Mouse (Mus musculus): Measurements from ENCODE around the gene Gm14862.
A peak's percentile ranks its signal among the peaks of the same experiment; 100 is the strongest.

The Gm14862 gene

GRCm38 (mm10) chrX:9272460-9273361, 16.0 kb upstream of the Gm14862 start, which contains the start of gene Xk:
TSS of gene Xk (plus strand) at chrX:9272756.
- Histone ChIP-seq H3K4me3 (replicated peaks; ENCODE audit: low read length) (peak within 1 kb of the TSS; percentile 79), H3K36me3 (ENCODE audit: insufficient read depth, low read length) (no peaks in the 10 kb centered on the region), H3K9me3 (ENCODE audit: low read length) (no peaks in the 10 kb centered on the region), H3K27me3 (ENCODE audit: insufficient read depth, low read length) (no peaks in the 10 kb centered on the region), H3K4me1 (replicated peaks; ENCODE audit: low read depth, low read length) (no peaks in the 10 kb centered on the region; the same call in 1 of the 2 replicates)
- TF ChIP-seq POU5F1 (IDR thresholded peaks at IDR 0.05; ENCODE audit: borderline replicate concordance, low read length) (no peak), CTCF (conservative IDR thresholded peaks at IDR 0.05; ENCODE audit: low read length) (no peak), NANOG (IDR thresholded peaks at IDR 0.05; ENCODE audit: borderline replicate concordance, low read length) (no peak)

DNA sequence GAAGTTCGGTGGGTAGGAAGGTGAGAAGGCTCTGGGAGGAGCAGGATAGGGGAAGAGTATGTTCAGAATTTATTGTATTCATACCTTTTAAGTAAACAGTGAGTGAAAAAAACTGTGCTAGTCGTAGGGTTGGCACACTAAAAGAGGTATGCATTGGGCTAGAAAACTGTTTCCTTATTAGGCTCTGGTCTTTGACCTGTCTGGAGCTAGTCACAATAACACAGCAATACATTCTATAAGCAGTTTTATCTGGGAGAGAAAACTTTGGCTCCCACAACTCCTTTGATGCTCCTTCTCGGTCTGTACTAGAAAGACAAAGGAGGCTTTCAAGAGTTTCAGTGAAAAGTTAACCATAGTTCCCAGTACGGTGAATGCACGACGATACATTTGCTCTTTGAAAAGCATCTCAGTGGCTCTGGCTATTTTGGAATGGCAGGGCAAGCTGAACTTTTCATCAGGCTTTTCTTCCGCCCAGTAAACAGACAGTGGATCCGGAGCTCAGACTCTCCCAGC, 15.3 kb upstream of the Gm14862 start:
- H3K27me3 ChIP-seq (ENCODE audit: insufficient read depth, low read length), result no peaks in the 10 kb centered on the region
- no peaks in the 10 kb centered on the region; the same call in 1 of the 2 replicates for H3K4me1 ChIP-seq (replicated peaks; ENCODE audit: low read depth, low read length)
- peak overlapping the region; percentile 66 for H3K4me3 ChIP-seq (replicated peaks; ENCODE audit: low read length)
- no peaks in the 10 kb centered on the region for H3K36me3 ChIP-seq (ENCODE audit: insufficient read depth, low read length)
- TF ChIP-seq CTCF (conservative IDR thresholded peaks at IDR 0.05; ENCODE audit: low read length) (no peak), POU5F1 (IDR thresholded peaks at IDR 0.05; ENCODE audit: borderline replicate concordance, low read length) (no peak), NANOG (IDR thresholded peaks at IDR 0.05; ENCODE audit: borderline replicate concordance, low read length) (no peak)
- H3K9me3 ChIP-seq (ENCODE audit: low read length), result no peaks in the 10 kb centered on the region

DNA sequence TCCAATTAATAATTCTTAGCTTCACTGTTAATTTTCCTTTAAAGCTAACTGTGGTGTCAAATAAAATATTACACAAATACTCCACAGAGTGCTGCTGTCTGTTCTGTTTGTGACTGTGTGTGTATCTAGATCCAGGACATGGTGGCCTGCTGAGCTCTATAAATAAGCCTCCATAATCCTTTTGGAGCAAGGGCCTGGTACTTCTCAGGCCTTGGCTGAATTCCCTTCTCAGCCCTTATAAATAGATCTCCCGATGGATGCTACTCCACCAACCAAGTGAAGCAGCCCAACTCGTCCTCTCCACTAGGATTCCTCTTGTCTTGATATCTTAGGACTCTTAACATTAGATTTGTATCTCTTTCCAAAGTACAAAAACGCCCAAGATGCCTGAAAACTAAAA, 14.4 kb upstream of the Gm14862 start:
- no peaks in the 10 kb centered on the region for H3K36me3 ChIP-seq (ENCODE audit: insufficient read depth, low read length)
- TF ChIP-seq POU5F1 (IDR thresholded peaks at IDR 0.05; ENCODE audit: borderline replicate concordance, low read length), result no peak
- TF ChIP-seq NANOG (IDR thresholded peaks at IDR 0.05; ENCODE audit: borderline replicate concordance, low read length), result no peak
- TF ChIP-seq CTCF (conservative IDR thresholded peaks at IDR 0.05; ENCODE audit: low read length), result no peak

DNA sequence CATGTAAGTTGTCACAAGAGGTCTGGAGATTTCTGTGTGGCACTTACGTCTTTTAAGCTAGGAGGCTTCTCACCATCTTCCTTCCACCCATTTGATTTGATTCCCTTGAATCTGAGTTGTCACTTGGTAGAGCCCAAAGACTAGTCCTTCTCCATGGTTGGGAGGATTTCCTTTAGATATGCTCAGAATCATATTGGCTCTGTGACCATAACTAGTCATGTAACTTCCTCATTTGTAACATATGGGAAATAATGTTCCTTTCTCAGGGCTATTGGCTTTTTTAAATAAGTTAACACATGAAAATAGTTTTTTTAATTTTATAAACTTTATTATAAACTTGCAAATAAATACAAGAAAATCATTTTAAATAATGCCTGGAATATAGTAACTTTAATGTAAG, 2.6 kb upstream of the Gm14862 start:
- TF ChIP-seq CTCF (conservative IDR thresholded peaks at IDR 0.05; ENCODE audit: low read length) (no peak), POU5F1 (IDR thresholded peaks at IDR 0.05; ENCODE audit: borderline replicate concordance, low read length) (no peak)
- H3K4me1 ChIP-seq (replicated peaks; ENCODE audit: low read depth, low read length), result peaks cover 12% of the 10 kb centered on the region
- H3K4me3 ChIP-seq (replicated peaks; ENCODE audit: low read length), result no peak overlapping the region
- H3K36me3 ChIP-seq (ENCODE audit: insufficient read depth, low read length), result no peaks in the 10 kb centered on the region
- no peaks in the 10 kb centered on the region for H3K9me3 ChIP-seq (ENCODE audit: low read length)
- H3K27me3 ChIP-seq (ENCODE audit: insufficient read depth, low read length), result no peaks in the 10 kb centered on the region

More for the DNA sequence above, 14.4 kb upstream of the Gm14862 start:
- Histone ChIP-seq H3K9me3 (ENCODE audit: low read length) (no peaks in the 10 kb centered on the region), H3K4me3 (replicated peaks; ENCODE audit: low read length) (no peak overlapping the region), H3K27me3 (ENCODE audit: insufficient read depth, low read length) (no peaks in the 10 kb centered on the region), H3K4me1 (replicated peaks; ENCODE audit: low read depth, low read length) (no peaks in the 10 kb centered on the region; the same call in 1 of the 2 replicates)

- Histone ChIP-seq H3K36me3 (ENCODE audit: insufficient read depth, low read length) (no peaks in the 10 kb centered on the region), H3K4me1 (replicated peaks; ENCODE audit: low read depth, low read length) (peaks cover 12% of the 10 kb centered on the region), H3K27me3 (ENCODE audit: insufficient read depth, low read length) (no peaks in the 10 kb centered on the region), H3K9me3 (ENCODE audit: low read length) (no peaks in the 10 kb centered on the region), H3K4me3 (replicated peaks; ENCODE audit: low read length) (no peak overlapping the region)
- TF ChIP-seq NANOG (IDR thresholded peaks at IDR 0.05; ENCODE audit: borderline replicate concordance, low read length), result no peak
- TF ChIP-seq CTCF (conservative IDR thresholded peaks at IDR 0.05; ENCODE audit: low read length), result no peak
- no peak for TF ChIP-seq POU5F1 (IDR thresholded peaks at IDR 0.05; ENCODE audit: borderline replicate concordance, low read length)
Measured at GRCm38 (mm10) chrX:9257831-9258230, 1.1 kb upstream of the Gm14862 start.

- no peaks in the 10 kb centered on the region for H3K9me3 ChIP-seq (ENCODE audit: low read length)
- TF ChIP-seq CTCF (conservative IDR thresholded peaks at IDR 0.05; ENCODE audit: low read length) (no peak), POU5F1 (IDR thresholded peaks at IDR 0.05; ENCODE audit: borderline replicate concordance, low read length) (no peak), NANOG (IDR thresholded peaks at IDR 0.05; ENCODE audit: borderline replicate concordance, low read length) (no peak)
- no peaks in the 10 kb centered on the region for H3K36me3 ChIP-seq (ENCODE audit: insufficient read depth, low read length)
- no peak overlapping the region for H3K4me3 ChIP-seq (replicated peaks; ENCODE audit: low read length)
- H3K27me3 ChIP-seq (ENCODE audit: insufficient read depth, low read length), result no peaks in the 10 kb centered on the region
- H3K4me1 ChIP-seq (replicated peaks; ENCODE audit: low read depth, low read length), result peaks cover 12% of the 10 kb centered on the region
Measured at GRCm38 (mm10) chrX:9254901-9255300, 1.8 kb downstream of the Gm14862 start.

DNA sequence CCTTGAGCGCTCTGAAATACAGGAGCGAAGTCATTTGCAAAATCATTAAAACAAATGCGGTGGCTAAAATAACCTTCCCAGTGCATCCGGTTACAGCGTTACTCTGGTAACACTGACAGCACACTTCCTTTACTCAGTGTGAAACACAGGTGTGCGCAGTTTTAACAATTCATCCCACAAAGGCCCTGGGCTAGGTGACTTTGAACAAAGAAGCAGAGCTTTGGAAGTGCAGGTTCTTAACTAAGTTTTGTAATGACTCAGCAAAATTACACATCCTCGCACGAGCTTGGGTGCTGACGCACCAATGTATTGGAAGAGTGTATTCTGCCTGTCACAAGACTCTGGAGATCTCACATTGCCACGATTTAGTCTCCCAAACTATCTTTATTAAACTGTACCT, 2.7 kb downstream of the Gm14862 start:
- no peaks in the 10 kb centered on the region for H3K9me3 ChIP-seq (ENCODE audit: low read length)
- no peaks in the 10 kb centered on the region for H3K36me3 ChIP-seq (ENCODE audit: insufficient read depth, low read length)
- peaks cover 12% of the 10 kb centered on the region for H3K4me1 ChIP-seq (replicated peaks; ENCODE audit: low read depth, low read length)
- TF ChIP-seq NANOG (IDR thresholded peaks at IDR 0.05; ENCODE audit: borderline replicate concordance, low read length) (no peak), CTCF (conservative IDR thresholded peaks at IDR 0.05; ENCODE audit: low read length) (no peak), POU5F1 (IDR thresholded peaks at IDR 0.05; ENCODE audit: borderline replicate concordance, low read length) (no peak)
- H3K4me3 ChIP-seq (replicated peaks; ENCODE audit: low read length), result no peak overlapping the region
- H3K27me3 ChIP-seq (ENCODE audit: insufficient read depth, low read length), result no peaks in the 10 kb centered on the region

DNA sequence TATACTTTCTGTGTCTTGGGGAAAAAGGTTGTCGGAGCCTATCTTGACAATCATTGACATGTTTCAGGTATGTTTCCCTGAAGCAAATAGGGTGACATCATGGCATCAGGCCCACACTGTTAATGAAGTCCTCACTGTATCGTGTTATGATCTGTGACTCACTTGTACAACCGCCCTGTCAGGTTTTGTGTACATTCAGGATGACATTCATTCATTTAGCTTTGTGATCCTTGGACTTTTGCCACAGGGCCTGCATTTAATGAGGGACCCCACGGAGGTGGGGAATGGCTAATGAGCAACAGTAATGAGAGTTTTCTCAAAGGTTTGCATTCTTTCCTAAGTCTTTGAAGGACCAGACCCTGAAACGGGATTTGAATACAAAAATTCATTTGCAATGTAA, 7.8 kb downstream of the Gm14862 start:
- TF ChIP-seq POU5F1 (IDR thresholded peaks at IDR 0.05; ENCODE audit: borderline replicate concordance, low read length) (no peak), CTCF (conservative IDR thresholded peaks at IDR 0.05; ENCODE audit: low read length) (no peak), NANOG (IDR thresholded peaks at IDR 0.05; ENCODE audit: borderline replicate concordance, low read length) (no peak)
- no peaks in the 10 kb centered on the region for H3K9me3 ChIP-seq (ENCODE audit: low read length)

More for the DNA sequence above, 7.8 kb downstream of the Gm14862 start:
- H3K36me3 ChIP-seq (ENCODE audit: insufficient read depth, low read length), result no peaks in the 10 kb centered on the region
- H3K4me3 ChIP-seq (replicated peaks; ENCODE audit: low read length), result no peak overlapping the region
- no peaks in the 10 kb centered on the region for H3K27me3 ChIP-seq (ENCODE audit: insufficient read depth, low read length)
- H3K4me1 ChIP-seq (replicated peaks; ENCODE audit: low read depth, low read length), result no peaks in the 10 kb centered on the region

All from E14TG2a.4 (cell line).